Mouse (Mus musculus) midbrain, embryonic 12.5 days (tissue): ENCODE results near the gene Clcn5. TPM values are rescaled to one million over a fixed set of nuclear protein-coding genes. Genes with fewer than 3 reads are reported as not detected.
A peak's percentile ranks its signal among the peaks of the same experiment; 100 is the strongest.

Experiments used
- microRNA counts: library from miRNA; unstranded; fragments of <30 nt; microRNA quantifications from one replicate; lab custom pipeline; 2017
- microRNA-seq: library from miRNA; unstranded; fragments of <30 nt; microRNA quantifications from one replicate; pipeline ENCODE4, GENCODE M21; 2017
- polyA plus RNA-seq: library from polyadenylated mRNA; unstranded; fragments of >200 nt; fragmentation: Nextera tagmentation; extraction: Ambion mirVana; gene quantifications from 2 replicates; pipeline ENCODE4 v1.2.1, GENCODE M21; 2016

Clcn5 gene
- polyA plus RNA-seq, 1 experiment from 2014 or later: 11.7 TPM

MicroRNAs within 50 kb of the gene (microRNA counts, 519-probe panel; counts per million panel counts)
- microRNA mmu-miR-188-3p (lab: Ali Mortazavi, UCI) (not detected), microRNA mmu-miR-188-5p (lab: Ali Mortazavi, UCI) (not detected), microRNA mmu-miR-362-3p (lab: Ali Mortazavi, UCI) (4,607 counts per million, percentile 35 among the panel's probes with 10 or more counts), microRNA mmu-miR-362-5p (lab: Ali Mortazavi, UCI) (not detected), microRNA mmu-miR-500 (lab: Ali Mortazavi, UCI) (not detected), microRNA mmu-miR-501-3p (lab: Ali Mortazavi, UCI) (not detected), microRNA mmu-miR-501-5p (lab: Ali Mortazavi, UCI) (not detected), microRNA mmu-miR-532-3p (lab: Ali Mortazavi, UCI) (not detected), microRNA mmu-miR-532-5p (lab: Ali Mortazavi, UCI) (5,471 counts per million, percentile 52 among the panel's probes with 10 or more counts)

Small RNAs within 50 kb of the gene (microRNA-seq; reads per million reads assigned to microRNA genes)
- gene Mir188 (1,455 reads per million, percentile 82 among the genes with 10 or more reads in this experiment), gene Mir362 (155 reads per million, percentile 58 among the genes with 10 or more reads in this experiment), gene Mir500 (137 reads per million, percentile 55 among the genes with 10 or more reads in this experiment), gene Mir501 (648 reads per million, percentile 73 among the genes with 10 or more reads in this experiment), gene Mir532 (1,604 reads per million, percentile 83 among the genes with 10 or more reads in this experiment)

Other genes with a start within 250 kb of the Clcn5 start
- gene Usp27x, start 56.5 kb upstream of the Clcn5 start, polyA plus RNA-seq: 1.3 and 1.9 TPM in 2 replicates